Mouse (Mus musculus): Measurements from ENCODE around the gene Cemip.

Gene Cemip

GRCm38 (mm10) chr7:83972485-83972884 is 113.8 kb downstream of the Cemip start:
- DNase-seq (ENCODE audit: low spot score in 2 of 2) = no peak

DNA sequence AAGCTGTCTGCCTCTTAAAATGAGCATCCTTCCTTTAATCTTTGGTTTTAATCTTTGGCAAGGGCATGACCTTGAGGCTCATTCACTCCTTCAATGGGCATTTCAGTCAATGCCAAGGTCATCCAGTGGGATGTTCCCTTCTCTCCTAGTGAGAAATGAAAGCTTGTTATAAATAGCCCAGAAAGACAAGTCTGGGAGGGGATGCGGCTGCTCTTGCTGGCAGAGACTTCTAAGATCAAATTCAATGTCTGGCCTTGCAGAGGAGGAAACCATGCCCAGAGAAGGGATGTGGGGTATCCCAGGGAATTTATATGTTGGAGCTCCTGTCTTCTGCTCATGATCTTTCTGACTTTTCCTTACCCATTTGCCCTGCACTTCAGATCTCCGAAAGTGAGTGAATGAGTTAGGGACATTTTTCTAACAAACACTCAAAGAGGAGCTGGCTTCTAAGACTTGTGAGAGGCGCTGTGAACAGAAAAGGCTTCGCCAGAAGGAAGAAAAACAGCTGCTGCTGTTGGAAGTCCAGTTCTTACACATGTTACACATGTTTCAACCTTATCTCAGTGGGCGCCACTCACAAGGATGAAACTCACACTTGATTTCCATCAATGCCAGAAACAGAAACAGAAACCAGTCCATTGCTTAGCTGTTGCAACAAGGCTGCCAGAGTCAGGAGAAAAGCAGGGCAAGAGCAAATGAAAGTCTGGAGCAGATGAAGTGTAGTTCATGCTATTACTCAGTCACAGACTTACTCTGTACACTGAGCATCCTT is 120.1 kb downstream of the Cemip start:
- DNase-seq (ENCODE audit: low spot score in 2 of 2) = no peak

DNA sequence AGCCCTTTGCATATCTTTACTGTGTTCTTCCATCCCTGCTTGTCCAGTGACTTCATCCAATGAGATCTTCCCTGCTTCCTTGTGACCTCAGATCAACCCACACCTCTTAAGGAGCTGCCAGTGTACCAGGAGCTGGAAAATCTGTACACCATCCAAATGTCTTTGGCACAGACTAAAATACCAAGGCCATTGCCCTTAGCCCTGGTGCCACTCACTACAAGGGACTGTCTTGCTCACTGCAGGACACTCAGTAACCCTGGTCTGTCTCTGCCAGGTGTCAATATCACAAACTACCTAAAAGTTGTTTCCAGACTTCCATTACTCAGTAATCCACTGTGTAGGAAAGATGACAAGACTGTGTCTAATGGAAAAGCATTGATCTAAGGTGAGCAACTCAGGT is 121.1 kb downstream of the Cemip start:
- DNase-seq (ENCODE audit: low spot score in 2 of 2) = no peak

- DNase-seq (ENCODE audit: low spot score in 2 of 2) = no peak
These were observed 133.8 kb downstream of the Cemip start for GRCm38 (mm10) chr7:83952511-83952910.

DNA sequence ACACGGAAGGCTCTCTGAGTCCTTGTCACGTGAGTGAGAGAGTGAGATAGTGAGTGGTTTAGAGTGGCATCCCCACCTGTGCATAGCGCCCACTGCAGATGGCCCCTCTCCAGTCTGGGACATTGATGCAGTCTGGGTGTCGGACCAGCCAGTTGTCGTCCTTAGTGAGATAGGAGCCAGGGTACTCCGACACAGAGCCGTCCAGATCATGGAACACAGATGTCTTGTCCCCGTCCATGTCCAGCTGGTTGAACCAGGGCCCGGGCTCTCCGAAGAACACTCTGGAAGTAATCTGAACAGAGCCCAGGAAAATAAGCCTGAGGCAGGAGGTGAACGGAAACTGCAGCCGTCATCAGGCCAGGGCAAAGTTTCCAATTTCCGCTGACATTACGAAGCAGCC is 135.0 kb downstream of the Cemip start:
- no peak for DNase-seq (ENCODE audit: low spot score in 2 of 2)

- DNase-seq (ENCODE audit: low spot score in 2 of 2) = no peak
These were observed 136.6 kb downstream of the Cemip start for GRCm38 (mm10) chr7:83949662-83950061.

DNA sequence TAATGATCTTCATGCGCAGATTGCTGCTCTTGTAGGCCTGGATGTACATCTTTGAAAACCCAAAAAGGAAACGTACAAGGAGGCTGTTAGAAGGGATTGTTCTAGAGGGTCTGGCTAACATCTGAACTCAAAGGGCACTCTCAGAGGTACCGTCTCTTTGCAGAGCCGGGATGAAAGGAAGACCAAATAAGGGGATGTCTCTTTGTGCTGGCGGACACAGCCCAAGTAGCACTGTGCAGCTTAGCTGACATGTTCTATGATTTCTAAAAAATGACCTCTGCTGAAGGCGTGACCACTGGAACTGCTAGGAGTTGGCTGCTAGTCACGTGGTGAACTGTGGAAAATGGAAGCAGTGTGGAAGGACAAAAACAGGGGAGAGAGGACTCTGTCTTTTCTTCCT is 137.6 kb downstream of the Cemip start:
- no peak for DNase-seq (ENCODE audit: low spot score in 2 of 2)

DNA sequence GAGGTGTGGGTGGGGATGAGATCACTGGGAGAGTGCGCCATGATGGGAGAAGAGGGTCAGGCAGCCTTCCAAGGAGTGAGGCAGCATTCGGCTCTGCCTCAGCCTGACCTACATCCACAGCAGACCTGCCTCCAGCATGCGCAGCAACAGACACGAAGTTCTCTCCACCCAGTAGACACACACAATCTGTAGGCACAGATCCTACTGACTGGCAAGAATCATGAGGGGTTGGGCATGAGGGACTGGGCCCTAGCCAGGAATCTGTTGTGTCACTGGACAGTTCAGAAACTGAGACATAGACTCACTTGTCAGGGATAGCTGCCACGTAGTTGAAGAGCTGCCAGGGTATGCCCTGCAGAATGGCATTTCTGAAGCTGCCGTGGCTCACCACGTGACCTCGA is 144.6 kb downstream of the Cemip start:
- DNase-seq (ENCODE audit: low spot score in 2 of 2) = no peak

DNA sequence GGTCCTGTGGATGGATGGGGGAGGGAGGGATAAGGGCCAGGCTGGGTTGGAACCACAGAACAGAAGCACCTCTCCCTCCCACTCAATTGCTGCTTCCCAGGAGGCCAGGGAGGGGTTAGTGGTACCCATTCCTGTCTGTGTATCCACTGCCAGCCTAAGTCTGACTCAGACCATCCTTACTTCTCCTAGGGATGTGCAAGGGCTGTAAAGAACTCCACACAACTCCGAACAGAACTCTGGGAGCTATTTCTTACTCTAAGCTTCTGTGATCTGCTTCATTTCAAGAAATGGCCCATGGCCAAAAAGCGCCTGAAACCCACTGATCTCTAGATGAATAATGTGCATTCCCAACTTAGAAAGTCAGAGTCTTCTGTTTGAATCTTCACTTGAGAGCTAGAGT is 146.2 kb downstream of the Cemip start:
- no peak for DNase-seq (ENCODE audit: low spot score in 2 of 2)

DNA sequence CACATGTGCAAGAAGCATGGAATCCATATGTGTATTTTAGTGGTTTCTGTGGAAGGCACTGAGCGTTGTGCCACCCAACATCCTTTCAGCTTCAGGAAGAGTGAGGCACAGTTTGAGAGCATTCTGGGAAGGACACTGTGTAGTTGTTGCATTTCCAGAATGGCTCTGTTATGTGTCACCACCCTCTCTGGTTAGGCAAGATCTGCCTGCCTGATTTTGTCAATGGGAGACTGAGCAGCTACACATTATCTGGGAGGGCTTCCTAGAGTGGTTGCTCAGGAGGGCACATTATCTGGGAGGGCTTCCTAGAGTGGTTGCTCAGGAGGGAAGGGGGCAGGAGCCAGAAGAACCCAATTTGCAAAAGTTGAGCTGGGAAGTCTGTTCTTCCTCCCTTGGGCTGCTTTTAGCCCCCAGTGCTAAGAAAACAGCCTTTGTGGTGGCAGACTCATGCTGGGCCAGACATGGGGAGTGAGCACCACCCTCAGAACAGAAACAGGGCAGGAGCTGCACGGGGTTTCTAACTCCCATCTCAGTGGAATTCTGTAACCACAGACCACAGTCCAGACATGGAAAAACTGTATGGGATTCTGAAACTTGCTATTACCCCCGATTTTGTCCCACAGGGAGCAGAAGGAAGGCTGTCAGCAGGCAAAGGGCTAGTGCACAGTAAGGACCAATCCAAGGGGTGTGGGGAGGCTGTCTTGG is 147.1 kb downstream of the Cemip start:
- DNase-seq (ENCODE audit: low spot score in 2 of 2) = no peak

GRCm38 (mm10) chr7:83921637-83922036 is 164.7 kb downstream of the Cemip start:
- DNase-seq (ENCODE audit: low spot score in 2 of 2) = no peak

- DNase-seq (ENCODE audit: low spot score in 2 of 2) = no peak
These were observed 166.1 kb downstream of the Cemip start for GRCm38 (mm10) chr7:83920241-83920640.

DNA sequence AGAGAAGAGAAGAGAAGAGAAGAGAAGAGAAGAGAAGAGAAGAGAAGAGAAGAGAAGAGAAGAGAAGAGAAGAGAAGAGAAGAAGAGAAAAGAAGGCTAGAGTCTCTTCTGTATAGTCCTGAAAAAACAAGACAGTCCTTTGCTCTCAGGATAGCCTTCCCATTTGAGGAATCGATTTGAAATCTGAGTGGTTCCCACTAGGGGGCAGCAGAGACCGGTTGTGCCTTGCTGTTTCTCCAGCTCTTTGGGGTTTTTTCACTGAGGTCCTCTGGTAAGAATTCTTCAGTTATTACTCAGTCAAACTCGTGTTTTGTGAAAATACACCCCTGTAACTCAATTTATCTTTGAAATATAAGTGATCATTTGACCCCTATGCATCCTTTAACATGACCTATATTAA is 171.7 kb downstream of the Cemip start:
- DNase-seq (ENCODE audit: low spot score in 2 of 2) = peak; percentile 70 to 88

- DNase-seq (ENCODE audit: low spot score in 2 of 2) = no peak
These were observed 172.3 kb downstream of the Cemip start for GRCm38 (mm10) chr7:83913995-83914394.

DNA sequence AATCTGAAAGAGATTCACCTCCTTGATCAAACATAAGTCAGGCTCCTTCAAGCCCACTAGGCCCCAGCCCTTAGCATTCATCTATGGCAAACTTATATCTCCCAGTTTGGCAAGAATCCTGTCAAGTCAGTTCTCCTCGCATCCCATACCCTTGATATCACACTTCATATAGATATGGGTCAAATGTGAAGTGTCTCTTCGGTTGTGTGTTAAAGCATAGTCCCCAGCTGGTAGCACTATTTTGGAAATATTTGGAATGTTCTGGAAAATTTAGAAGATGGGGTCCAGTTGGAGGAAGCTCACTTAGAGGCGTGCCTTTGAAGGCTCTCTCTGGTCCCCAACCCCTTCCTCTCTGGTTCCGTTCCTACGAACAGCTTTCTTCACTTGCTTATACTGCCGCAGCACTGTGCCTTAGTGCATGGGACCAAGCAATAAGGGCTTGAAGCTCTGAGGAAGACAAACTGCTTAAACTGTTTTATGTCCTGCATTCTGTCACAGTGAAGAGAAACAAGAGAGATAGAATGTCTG is 172.8 kb downstream of the Cemip start:
- DNase-seq (ENCODE audit: low spot score in 2 of 2) = no peak

DNA sequence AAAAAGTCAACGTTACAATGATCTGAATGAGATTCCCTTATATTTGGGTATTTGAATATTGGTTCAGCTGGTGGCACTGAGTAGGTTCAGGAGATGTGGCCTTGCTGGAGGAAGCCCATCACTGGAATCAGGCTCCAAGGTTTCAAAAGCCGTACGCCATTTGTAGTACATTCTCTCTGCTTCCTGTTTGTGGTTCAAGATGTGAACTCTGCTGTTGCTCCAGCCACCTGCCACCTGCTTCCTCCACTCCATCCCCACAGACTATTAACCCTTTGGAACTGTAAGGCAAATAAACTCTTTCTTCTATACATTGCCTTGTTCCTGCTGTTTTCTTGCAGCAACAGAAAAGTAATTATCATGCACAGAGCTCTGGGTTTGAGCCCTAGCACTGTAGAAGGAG is 174.4 kb downstream of the Cemip start:
- DNase-seq (ENCODE audit: low spot score in 2 of 2) = no peak

DNA sequence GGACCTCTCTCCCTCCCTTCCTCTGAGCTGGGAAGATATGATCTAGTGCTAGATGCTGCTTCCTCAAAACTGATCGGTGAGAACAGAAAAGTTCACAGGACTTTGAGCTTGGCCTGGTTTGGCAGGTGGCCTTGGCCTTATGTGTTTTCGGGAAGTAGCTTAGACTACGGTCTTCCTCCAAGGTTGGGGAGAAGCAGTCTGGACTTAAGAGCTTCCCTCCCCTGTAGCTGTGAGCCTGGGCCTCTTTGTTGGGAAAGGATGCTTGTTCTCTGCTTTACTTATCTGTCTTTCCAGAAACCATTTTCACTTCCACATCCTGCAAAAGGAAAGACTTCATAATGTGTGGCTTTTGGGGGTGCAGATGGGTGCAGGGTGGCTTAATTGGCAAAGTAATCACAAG is 181.5 kb downstream of the Cemip start:
- no peak for DNase-seq (ENCODE audit: low spot score in 2 of 2)

- no peak for DNase-seq (ENCODE audit: low spot score in 2 of 2)
These were observed 183.8 kb downstream of the Cemip start for GRCm38 (mm10) chr7:83902296-83903145.

DNA sequence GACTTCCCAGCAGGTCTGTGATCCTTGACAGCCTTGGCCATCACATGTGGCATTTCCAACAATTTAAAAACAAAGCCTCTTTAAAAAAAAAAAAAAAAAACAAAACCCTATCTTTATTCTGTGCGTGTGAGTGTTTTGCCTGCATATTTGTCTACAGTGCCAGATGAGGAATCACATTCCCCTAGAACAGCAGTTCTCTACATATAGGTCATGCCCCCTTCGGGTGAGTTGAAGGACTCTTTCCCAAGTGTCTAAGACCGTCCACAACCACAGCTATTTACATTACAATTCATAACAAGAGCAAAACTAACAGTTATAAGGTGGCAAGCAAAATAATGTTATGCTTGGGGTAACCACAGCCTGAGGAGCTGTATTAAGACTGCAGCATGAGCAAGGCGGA is 184.9 kb downstream of the Cemip start:
- no peak for DNase-seq (ENCODE audit: low spot score in 2 of 2)

- DNase-seq (ENCODE audit: low spot score in 2 of 2) = no peak
These were observed 185.8 kb downstream of the Cemip start for GRCm38 (mm10) chr7:83900519-83900918.

- DNase-seq (ENCODE audit: low spot score in 2 of 2) = no peak
These were observed 188.0 kb downstream of the Cemip start for GRCm38 (mm10) chr7:83898267-83898666.

GRCm38 (mm10) chr7:83896077-83896740 is 190.1 kb downstream of the Cemip start:
- DNase-seq (ENCODE audit: low spot score in 2 of 2) = no peak
